Mouse (Mus musculus): ENCODE data around the gene Carmil1. TPM values are rescaled to one million over a fixed set of nuclear protein-coding genes. Genes with fewer than 3 reads are reported as not detected.

The Carmil1 gene
- polyA plus RNA-seq, 1 experiment, result 4.4 TPM

- TF ChIP-seq MYOD1 (IDR thresholded peaks at IDR 0.05; ENCODE audit: control insufficient read depth, insufficient read length, low read depth) (no peak), FOSL1 (IDR thresholded peaks at IDR 0.05; ENCODE audit: insufficient read depth, low read length, poor library complexity, severe bottlenecking) (no peak), USF1 (IDR thresholded peaks at IDR 0.05; ENCODE audit: low read depth) (no peak), MYOG (IDR thresholded peaks at IDR 0.05; ENCODE audit: control insufficient read depth, extremely low read depth, insufficient read length) (no peak), MAX (IDR thresholded peaks at IDR 0.05) (no peak), CEBPB (IDR thresholded peaks at IDR 0.05; ENCODE audit: low read depth) (no peak), CTCF (IDR thresholded peaks at IDR 0.05; ENCODE audit: control insufficient read depth, insufficient read depth, insufficient read length) (no peak)
- Histone ChIP-seq H3ac (ENCODE audit: control insufficient read depth, insufficient read length, low read depth) (no peak overlapping the region), H3K4me3 (ENCODE audit: insufficient read depth, poor library complexity, severe bottlenecking) (no peak overlapping the region), H3K27me3 (ENCODE audit: control insufficient read depth, insufficient read depth, insufficient read length) (no peaks in the 10 kb centered on the region), H3K79me3 (ENCODE audit: low read depth) (no peaks in the 10 kb centered on the region), H3K36me3 (ENCODE audit: control insufficient read depth, insufficient read depth) (no peaks in the 10 kb centered on the region), H3K79me2 (ENCODE audit: control insufficient read depth, insufficient read depth) (no peaks in the 10 kb centered on the region)
These were observed 42.0 kb downstream of the Carmil1 start for GRCm38 (mm10) chr13:24238456-24239120.

- Histone ChIP-seq H3K79me2 (ENCODE audit: control insufficient read depth, insufficient read depth) (no peaks in the 10 kb centered on the region), H3K27me3 (ENCODE audit: control insufficient read depth, insufficient read depth, insufficient read length) (no peaks in the 10 kb centered on the region), H3ac (ENCODE audit: control insufficient read depth, insufficient read length, low read depth) (no peak overlapping the region), H3K79me3 (ENCODE audit: low read depth) (no peaks in the 10 kb centered on the region), H3K4me3 (ENCODE audit: insufficient read depth, poor library complexity, severe bottlenecking) (no peak overlapping the region), H3K36me3 (ENCODE audit: control insufficient read depth, insufficient read depth) (no peaks in the 10 kb centered on the region)
- no peak for TF ChIP-seq FOSL1 (IDR thresholded peaks at IDR 0.05; ENCODE audit: insufficient read depth, low read length, poor library complexity, severe bottlenecking)
- no peak for TF ChIP-seq CTCF (IDR thresholded peaks at IDR 0.05; ENCODE audit: control insufficient read depth, insufficient read depth, insufficient read length)
- TF ChIP-seq MYOD1 (IDR thresholded peaks at IDR 0.05; ENCODE audit: control insufficient read depth, insufficient read length, low read depth), result no peak
- no peak for TF ChIP-seq CEBPB (IDR thresholded peaks at IDR 0.05; ENCODE audit: low read depth)
- TF ChIP-seq MYOG (IDR thresholded peaks at IDR 0.05; ENCODE audit: control insufficient read depth, extremely low read depth, insufficient read length), result no peak
- TF ChIP-seq MAX (IDR thresholded peaks at IDR 0.05), result no peak
These were observed 43.9 kb downstream of the Carmil1 start for GRCm38 (mm10) chr13:24236736-24237135.

GRCm38 (mm10) chr13:24232750-24233149 is 47.8 kb downstream of the Carmil1 start:
- Histone ChIP-seq H3ac (ENCODE audit: control insufficient read depth, insufficient read length, low read depth) (no peak overlapping the region), H3K36me3 (ENCODE audit: control insufficient read depth, insufficient read depth) (no peaks in the 10 kb centered on the region), H3K79me2 (ENCODE audit: control insufficient read depth, insufficient read depth) (no peaks in the 10 kb centered on the region), H3K4me3 (ENCODE audit: insufficient read depth, poor library complexity, severe bottlenecking) (no peak overlapping the region), H3K79me3 (ENCODE audit: low read depth) (no peaks in the 10 kb centered on the region), H3K27me3 (ENCODE audit: control insufficient read depth, insufficient read depth, insufficient read length) (no peaks in the 10 kb centered on the region)
- no peak for TF ChIP-seq MYOD1 (IDR thresholded peaks at IDR 0.05; ENCODE audit: control insufficient read depth, insufficient read length, low read depth)
- no peak for TF ChIP-seq MAX (IDR thresholded peaks at IDR 0.05)
- TF ChIP-seq MYOG (IDR thresholded peaks at IDR 0.05; ENCODE audit: control insufficient read depth, extremely low read depth, insufficient read length), result no peak
- no peak for TF ChIP-seq CEBPB (IDR thresholded peaks at IDR 0.05; ENCODE audit: low read depth)
- no peak for TF ChIP-seq CTCF (IDR thresholded peaks at IDR 0.05; ENCODE audit: control insufficient read depth, insufficient read depth, insufficient read length)
- TF ChIP-seq FOSL1 (IDR thresholded peaks at IDR 0.05; ENCODE audit: insufficient read depth, low read length, poor library complexity, severe bottlenecking), result no peak
- no peak for TF ChIP-seq USF1 (IDR thresholded peaks at IDR 0.05; ENCODE audit: low read depth)

GRCm38 (mm10) chr13:24231746-24232483 is 48.7 kb downstream of the Carmil1 start:
- no peak overlapping the region for H3ac ChIP-seq (ENCODE audit: control insufficient read depth, insufficient read length, low read depth)
- no peaks in the 10 kb centered on the region for H3K36me3 ChIP-seq (ENCODE audit: control insufficient read depth, insufficient read depth)
- H3K27me3 ChIP-seq (ENCODE audit: control insufficient read depth, insufficient read depth, insufficient read length), result no peaks in the 10 kb centered on the region
- H3K79me3 ChIP-seq (ENCODE audit: low read depth), result no peaks in the 10 kb centered on the region
- H3K4me3 ChIP-seq (ENCODE audit: insufficient read depth, poor library complexity, severe bottlenecking), result no peak overlapping the region
- TF ChIP-seq MYOD1 (IDR thresholded peaks at IDR 0.05; ENCODE audit: control insufficient read depth, insufficient read length, low read depth) (no peak), CTCF (IDR thresholded peaks at IDR 0.05; ENCODE audit: control insufficient read depth, insufficient read depth, insufficient read length) (no peak), CEBPB (IDR thresholded peaks at IDR 0.05; ENCODE audit: low read depth) (no peak), USF1 (IDR thresholded peaks at IDR 0.05; ENCODE audit: low read depth) (no peak), MAX (IDR thresholded peaks at IDR 0.05) (no peak), FOSL1 (IDR thresholded peaks at IDR 0.05; ENCODE audit: insufficient read depth, low read length, poor library complexity, severe bottlenecking) (no peak), MYOG (IDR thresholded peaks at IDR 0.05; ENCODE audit: control insufficient read depth, extremely low read depth, insufficient read length) (no peak)
- no peaks in the 10 kb centered on the region for H3K79me2 ChIP-seq (ENCODE audit: control insufficient read depth, insufficient read depth)

- no peak for TF ChIP-seq MYOG (IDR thresholded peaks at IDR 0.05; ENCODE audit: control insufficient read depth, extremely low read depth, insufficient read length)
- TF ChIP-seq USF1 (IDR thresholded peaks at IDR 0.05; ENCODE audit: low read depth), result no peak
- no peak for TF ChIP-seq FOSL1 (IDR thresholded peaks at IDR 0.05; ENCODE audit: insufficient read depth, low read length, poor library complexity, severe bottlenecking)
- no peak for TF ChIP-seq MAX (IDR thresholded peaks at IDR 0.05)
- Histone ChIP-seq H3K79me2 (ENCODE audit: control insufficient read depth, insufficient read depth) (no peaks in the 10 kb centered on the region), H3K36me3 (ENCODE audit: control insufficient read depth, insufficient read depth) (no peaks in the 10 kb centered on the region), H3ac (ENCODE audit: control insufficient read depth, insufficient read length, low read depth) (no peak overlapping the region), H3K4me3 (ENCODE audit: insufficient read depth, poor library complexity, severe bottlenecking) (no peak overlapping the region), H3K27me3 (ENCODE audit: control insufficient read depth, insufficient read depth, insufficient read length) (no peaks in the 10 kb centered on the region), H3K79me3 (ENCODE audit: low read depth) (no peaks in the 10 kb centered on the region)
These were observed 49.4 kb downstream of the Carmil1 start for GRCm38 (mm10) chr13:24231146-24231545.
